Mouse (Mus musculus) spleen, embryonic (tissue): ENCODE results near the gene Scoc.

ENCODE experiments used
- CTCF ChIA-PET: fragments of 350-600 bp; sonication (Branson Sonifier 250); formaldehyde crosslinking; loops from one replicate; lab custom pipeline; 2022; lab: Charles Lee

The Scoc gene

GRCm38 (mm10) chr8:83458222-83458621 lies at the start of gene Scoc:
Scoc (minus strand) TSS chr8:83458391.
- CTCF ChIA-PET = no interaction called here

- CTCF ChIA-PET = no interaction called here
Observed at GRCm38 (mm10) chr8:83459606-83460005, 1.4 kb upstream of the Scoc start.

- CTCF ChIA-PET = interaction anchor here (0.6 kb wide), 1 partner anchor 190 kb away, joined by 3 read pairs; no protein-coding TSS in a partner anchor
Observed at GRCm38 (mm10) chr8:83457121-83457520, 1.1 kb downstream of the Scoc start.

GRCm38 (mm10) chr8:83451056-83451455 lies 7.1 kb downstream of the Scoc start:
- CTCF ChIA-PET = interaction anchor here (0.6 to 1.5 kb wide), 5 partner anchors 12 to 182 kb away, joined by 3 to 4 read pairs (median 3); no protein-coding TSS in a partner anchor

- CTCF ChIA-PET = interaction anchor here (0.5 to 1.5 kb wide), 4 partner anchors 11 to 524 kb away, joined by 3 to 22 read pairs (median 3); no protein-coding TSS in a partner anchor
Observed at GRCm38 (mm10) chr8:83449960-83450359, 8.2 kb downstream of the Scoc start.

- CTCF ChIA-PET = no interaction called here
Observed at GRCm38 (mm10) chr8:83443052-83443400, 15.2 kb downstream of the Scoc start.

GRCm38 (mm10) chr8:83442243-83443051 lies 15.7 kb downstream of the Scoc start:
- CTCF ChIA-PET = no interaction called here

- CTCF ChIA-PET = no interaction called here
Observed at GRCm38 (mm10) chr8:83441656-83442242, 16.4 kb downstream of the Scoc start.

- CTCF ChIA-PET = no interaction called here
Observed at GRCm38 (mm10) chr8:83437077-83437476, 21.1 kb downstream of the Scoc start.

GRCm38 (mm10) chr8:83429071-83429524 lies 29.1 kb downstream of the Scoc start:
- CTCF ChIA-PET = interaction anchor here (0.6 kb wide), 1 partner anchor 48 kb away, joined by 9 read pairs; no protein-coding TSS in a partner anchor

- CTCF ChIA-PET = interaction anchor here (0.6 kb wide), 1 partner anchor 48 kb away, joined by 9 read pairs; no protein-coding TSS in a partner anchor
Observed at GRCm38 (mm10) chr8:83428621-83429020, 29.6 kb downstream of the Scoc start.

GRCm38 (mm10) chr8:83426949-83427348 lies 31.2 kb downstream of the Scoc start:
- CTCF ChIA-PET = no interaction called here

- CTCF ChIA-PET = no interaction called here
Observed at GRCm38 (mm10) chr8:83426104-83426759, 32.0 kb downstream of the Scoc start.

- CTCF ChIA-PET = no interaction called here
Observed at GRCm38 (mm10) chr8:83425202-83425601, 33.0 kb downstream of the Scoc start.

- CTCF ChIA-PET = no interaction called here
Observed at GRCm38 (mm10) chr8:83423032-83423825, 35.0 kb downstream of the Scoc start.

- CTCF ChIA-PET = no interaction called here
Observed at GRCm38 (mm10) chr8:83421354-83421753, 36.8 kb downstream of the Scoc start.

- CTCF ChIA-PET = no interaction called here
Observed at GRCm38 (mm10) chr8:83418805-83419516, 39.2 kb downstream of the Scoc start.

- CTCF ChIA-PET = no interaction called here
Observed at GRCm38 (mm10) chr8:83417970-83418369, 40.2 kb downstream of the Scoc start.

- CTCF ChIA-PET = interaction anchor here (0.6 kb wide), 2 partner anchors 15 to 34 kb away, joined by 4 read pairs; no protein-coding TSS in a partner anchor
Observed at GRCm38 (mm10) chr8:83416878-83417277, 41.3 kb downstream of the Scoc start.

GRCm38 (mm10) chr8:83408496-83408895 lies 49.7 kb downstream of the Scoc start:
- CTCF ChIA-PET = interaction anchor here (0.5 kb wide), 1 partner anchor 43 kb away, joined by 4 read pairs; no protein-coding TSS in a partner anchor
